Mouse (Mus musculus) heart, embryonic 10.5 days (tissue): ENCODE data around the gene Xpr1. TPM values are rescaled to one million over a fixed set of nuclear protein-coding genes. Genes with fewer than 3 reads are reported as not detected.
"Not testable (repeated sequence)": the region's sequence is repeated elsewhere in the genome, so short reads cannot be mapped to it uniquely, and the experiment has no call there.

Experiments
- DNase-seq: peaks from one replicate; pipeline ENCODE4 v3.0.0-alpha.2; 2017; ENCODE audit warnings: low spot score
- H3K27ac ChIP-seq: fragments of 300-500 bp; sonication (generic); 2 replicates; pipeline ENCODE4 v1.5.1; 2016; ENCODE audit warnings: mild to moderate bottlenecking
- H3K27me3 ChIP-seq: fragments of 300-500 bp; sonication (generic); 2 replicates; pipeline ENCODE4 v1.6.1; 2016; ENCODE audit warnings: mild to moderate bottlenecking; ENCODE audit not compliant: poor library complexity, insufficient read depth, severe bottlenecking
- H3K36me3 ChIP-seq: fragments of 300-500 bp; sonication (generic); 2 replicates; pipeline ENCODE4 v1.6.1; 2016; ENCODE audit warnings: mild to moderate bottlenecking, moderate library complexity
- H3K4me1 ChIP-seq: fragments of 300-500 bp; sonication (generic); 2 replicates; pipeline ENCODE4 v1.6.1; 2016; ENCODE audit warnings: mild to moderate bottlenecking
- H3K4me3 ChIP-seq: fragments of 300-500 bp; sonication (generic); 2 replicates; pipeline ENCODE4 v1.5.1; 2016; ENCODE audit warnings: mild to moderate bottlenecking, moderate library complexity
- H3K9me3 ChIP-seq: fragments of 300-500 bp; sonication (generic); 2 replicates; pipeline ENCODE4 v1.6.1; 2016; ENCODE audit warnings: mild to moderate bottlenecking, moderate library complexity
- WGBS: fragments of 180-500 bp; shearing (Covaris S2); methylation state at CpG from one replicate; pipeline ENCODE4 v1.1.7; 2016; 5-methylcytosine and 5-hydroxymethylcytosine counted together
- polyA plus RNA-seq: library from polyadenylated mRNA; unstranded; fragments of >200 nt; fragmentation: Nextera tagmentation; extraction: Ambion mirVana; gene quantifications from 2 replicates; pipeline ENCODE4 v1.2.1, GENCODE M21; 2016

Gene Xpr1
- polyA plus RNA-seq, 1 experiment from 2014 or later = 9.6 TPM

DNA sequence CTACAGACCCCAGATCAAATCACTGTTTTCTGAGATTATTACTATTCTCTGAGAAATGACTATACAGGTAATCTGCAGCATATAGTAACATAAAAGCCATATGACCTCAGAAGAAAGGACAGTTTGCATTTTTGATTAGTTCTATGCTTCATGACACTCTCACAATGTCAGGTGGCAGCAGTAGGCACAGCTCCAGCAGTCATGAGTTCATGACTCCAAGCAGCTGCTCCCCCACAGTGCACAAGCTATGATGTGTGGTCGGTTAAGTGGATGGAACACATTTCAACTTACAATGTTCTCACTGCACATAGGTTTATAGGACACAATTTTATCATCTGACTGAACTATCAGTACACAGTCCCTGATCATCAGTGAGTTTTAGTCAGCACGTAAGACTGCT lies 120.0 kb downstream of the Xpr1 start:
- Histone ChIP-seq H3K27me3 (no peaks in the 10 kb centered on the region), H3K36me3 (0 out of 2 replicates have a peak, but pooled peaks cover 3% of the 10 kb centered on the region), H3K27ac (no peak overlapping the region), H3K4me3 (no peak overlapping the region), H3K4me1 (no peaks in the 10 kb centered on the region), H3K9me3 (no peaks in the 10 kb centered on the region)
- WGBS = 80% methylated on average over 2 of the region's 2 CpGs
- no peak for DNase-seq

DNA sequence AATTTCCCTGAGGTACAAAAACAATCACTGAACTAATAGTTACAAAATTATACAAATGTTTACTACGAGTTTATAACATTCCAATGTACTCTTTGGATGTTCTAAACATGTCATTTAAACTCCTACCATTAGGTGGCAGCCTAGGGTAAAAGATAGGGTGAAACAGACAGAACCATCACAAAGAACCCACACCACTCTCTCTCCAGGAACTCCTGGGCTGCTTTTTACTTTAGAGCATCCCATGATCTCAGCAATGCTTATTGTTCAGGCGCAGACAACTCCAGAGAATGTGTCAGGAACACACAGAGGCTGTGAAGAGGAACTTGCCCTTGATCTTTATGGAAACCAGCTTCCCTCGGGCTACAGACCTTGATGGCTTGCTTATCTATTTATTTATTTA lies 123.8 kb downstream of the Xpr1 start:
- Histone ChIP-seq H3K4me3 (no peak overlapping the region), H3K27ac (no peak overlapping the region), H3K9me3 (no peaks in the 10 kb centered on the region), H3K36me3 (peaks cover 21% of the 10 kb centered on the region), H3K4me1 (no peaks in the 10 kb centered on the region), H3K27me3 (no peaks in the 10 kb centered on the region)
- WGBS = 20% methylated on average over 3 of the region's 3 CpGs
- no peak for DNase-seq

DNA sequence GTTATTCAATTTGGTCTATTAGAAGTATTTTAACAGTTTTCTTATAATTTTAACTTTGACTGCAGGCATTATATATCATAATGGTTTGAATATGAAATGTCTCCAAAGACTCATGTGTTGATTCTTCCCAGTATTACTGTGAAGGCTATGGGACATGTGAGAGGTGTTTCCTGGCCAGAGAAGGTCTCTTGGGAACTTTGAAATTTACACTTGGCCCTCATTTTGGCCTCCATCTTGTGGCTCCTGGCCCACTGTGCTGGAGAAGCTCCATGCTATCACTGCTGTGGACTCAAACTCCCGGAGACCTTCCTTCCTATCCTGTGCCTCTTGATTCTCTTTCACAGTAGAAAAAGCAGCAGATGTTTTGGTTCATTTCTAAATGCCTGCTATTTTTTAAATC lies 127.8 kb downstream of the Xpr1 start:
- Histone ChIP-seq H3K9me3 (no peaks in the 10 kb centered on the region), H3K4me3 (no peak overlapping the region), H3K4me1 (no peaks in the 10 kb centered on the region), H3K27me3 (no peaks in the 10 kb centered on the region), H3K36me3 (peaks cover 33% of the 10 kb centered on the region), H3K27ac (no peak overlapping the region)
- WGBS = 94% methylated on average over 1 of the region's 1 CpGs
- no peak for DNase-seq

DNA sequence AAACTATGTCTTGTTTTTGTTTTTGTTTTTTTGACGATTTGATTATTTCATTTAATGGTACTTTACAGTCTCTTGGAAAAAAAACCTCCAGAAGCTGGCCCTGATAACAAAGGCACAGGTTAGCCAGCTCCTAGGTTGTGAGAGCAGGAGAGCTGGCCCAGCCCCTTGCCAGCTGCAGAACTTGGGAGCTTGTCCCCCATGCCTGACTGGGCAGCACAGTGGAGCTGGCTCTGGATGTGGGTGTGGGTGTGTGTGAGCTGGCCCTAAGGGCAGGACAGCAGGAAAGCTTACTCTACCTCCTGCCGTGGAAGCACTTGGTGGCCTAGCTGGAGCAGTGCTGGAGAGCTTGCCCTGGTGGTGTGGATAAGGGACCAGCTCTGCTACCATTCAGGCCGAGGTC lies 129.2 kb downstream of the Xpr1 start:
- Histone ChIP-seq H3K4me1 (no peaks in the 10 kb centered on the region), H3K36me3 (peaks cover 35% of the 10 kb centered on the region), H3K9me3 (no peaks in the 10 kb centered on the region), H3K27ac (no peak overlapping the region), H3K27me3 (no peaks in the 10 kb centered on the region), H3K4me3 (no peak overlapping the region)
- 75% methylated on average over 3 of the region's 3 CpGs for WGBS
- no peak for DNase-seq

DNA sequence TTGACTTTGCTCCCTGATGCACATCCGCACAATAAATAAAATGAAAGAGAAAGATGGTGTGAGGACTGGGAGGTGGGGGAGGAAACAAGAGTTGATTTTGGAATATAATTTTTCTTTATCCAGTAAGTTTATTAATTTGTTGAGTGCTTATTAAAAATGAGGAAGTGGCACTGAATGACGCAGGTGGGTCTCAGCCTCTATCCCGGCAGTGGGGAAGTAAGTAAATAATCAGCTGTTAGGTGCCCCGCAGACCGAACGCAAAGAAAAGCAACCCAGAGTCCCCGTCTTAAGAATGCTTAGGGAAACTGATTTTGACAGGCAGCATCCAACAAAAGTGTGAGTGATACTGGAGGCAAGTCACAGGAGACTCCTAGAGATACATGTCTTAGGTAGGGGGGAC lies 133.4 kb downstream of the Xpr1 start:
- WGBS = 91% methylated on average over 7 of the region's 7 CpGs
- DNase-seq = no peak
- H3K27me3 ChIP-seq = no peaks in the 10 kb centered on the region
- no peaks in the 10 kb centered on the region for H3K9me3 ChIP-seq
- no peak overlapping the region for H3K27ac ChIP-seq
- peaks cover 10% of the 10 kb centered on the region for H3K4me1 ChIP-seq
- H3K4me3 ChIP-seq = no peak overlapping the region
- peaks cover 26% of the 10 kb centered on the region for H3K36me3 ChIP-seq

DNA sequence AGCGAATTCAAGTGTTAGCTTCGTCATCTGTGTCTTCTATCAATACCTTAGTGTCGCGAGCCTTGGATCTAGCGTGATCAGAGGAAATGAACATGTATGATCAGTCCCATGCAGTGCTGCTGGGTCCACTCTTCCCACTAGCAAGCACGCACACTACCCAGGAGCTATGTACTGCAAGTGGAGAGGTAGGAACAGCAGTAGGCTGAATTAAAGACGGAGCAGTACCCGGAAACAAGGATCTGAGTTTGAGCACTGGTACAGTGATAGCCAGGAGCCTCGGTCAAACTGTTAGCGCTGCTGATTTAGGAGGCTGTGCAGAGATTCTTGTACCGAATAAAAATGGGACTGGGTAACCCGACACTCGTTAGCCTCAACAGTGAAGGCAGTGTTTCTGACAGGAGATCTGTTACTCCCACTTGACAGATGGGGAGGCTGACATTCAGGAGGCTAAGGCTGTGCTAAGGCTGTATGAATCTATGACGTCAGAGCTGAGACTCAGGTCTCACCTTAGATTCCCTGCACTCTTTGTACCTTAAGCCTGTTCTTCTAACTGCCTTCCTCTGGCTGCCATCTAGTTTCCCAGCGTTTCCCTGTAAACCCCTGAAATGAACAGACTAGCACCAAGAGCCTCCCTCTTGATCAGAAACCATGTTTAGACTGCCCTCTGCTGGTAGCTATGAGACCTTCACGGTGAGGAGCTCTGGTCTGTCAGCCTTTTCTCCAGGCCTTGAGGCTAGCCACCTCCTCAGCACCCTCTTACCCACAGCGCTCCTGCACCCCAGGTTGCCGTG lies 136.0 kb downstream of the Xpr1 start:
- Histone ChIP-seq H3K4me1 (peaks cover 19% of the 10 kb centered on the region), H3K4me3 (no peak overlapping the region), H3K36me3 (peaks cover 7% of the 10 kb centered on the region; the same call in 1 of the 2 replicates), H3K27ac (peak overlapping the region; percentile 24; the same call in 1 of the 2 replicates), H3K9me3 (no peaks in the 10 kb centered on the region), H3K27me3 (no peaks in the 10 kb centered on the region)
- WGBS = 57% methylated on average over 18 of the region's 18 CpGs
- DNase-seq = peak; percentile 89

DNA sequence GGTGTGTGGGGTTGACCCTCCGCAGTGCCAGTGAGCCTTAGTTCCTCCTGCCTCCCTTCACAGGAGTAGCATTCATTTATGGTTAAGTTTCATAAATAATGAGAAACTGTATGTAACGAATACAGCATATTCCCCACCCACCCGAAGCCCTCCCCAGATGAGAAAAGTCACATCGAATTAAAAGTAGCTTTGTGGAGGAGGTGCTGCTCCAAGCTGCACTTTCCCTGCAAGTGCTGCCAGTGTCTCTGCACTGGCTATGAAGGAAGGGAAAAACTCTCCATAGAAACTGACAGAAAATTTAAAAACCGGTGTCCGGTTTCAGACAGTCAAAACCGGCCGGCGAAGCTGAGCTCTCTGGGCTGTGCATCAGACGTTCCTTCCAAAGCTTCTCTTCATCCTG lies 136.9 kb downstream of the Xpr1 start:
- WGBS = 71% methylated on average over 10 of the region's 10 CpGs
- no peak for DNase-seq
- Histone ChIP-seq H3K36me3 (peaks cover 7% of the 10 kb centered on the region; the same call in 1 of the 2 replicates), H3K4me1 (peaks cover 20% of the 10 kb centered on the region), H3K9me3 (no peaks in the 10 kb centered on the region), H3K27ac (no peak overlapping the region), H3K27me3 (no peaks in the 10 kb centered on the region), H3K4me3 (no peak overlapping the region)

DNA sequence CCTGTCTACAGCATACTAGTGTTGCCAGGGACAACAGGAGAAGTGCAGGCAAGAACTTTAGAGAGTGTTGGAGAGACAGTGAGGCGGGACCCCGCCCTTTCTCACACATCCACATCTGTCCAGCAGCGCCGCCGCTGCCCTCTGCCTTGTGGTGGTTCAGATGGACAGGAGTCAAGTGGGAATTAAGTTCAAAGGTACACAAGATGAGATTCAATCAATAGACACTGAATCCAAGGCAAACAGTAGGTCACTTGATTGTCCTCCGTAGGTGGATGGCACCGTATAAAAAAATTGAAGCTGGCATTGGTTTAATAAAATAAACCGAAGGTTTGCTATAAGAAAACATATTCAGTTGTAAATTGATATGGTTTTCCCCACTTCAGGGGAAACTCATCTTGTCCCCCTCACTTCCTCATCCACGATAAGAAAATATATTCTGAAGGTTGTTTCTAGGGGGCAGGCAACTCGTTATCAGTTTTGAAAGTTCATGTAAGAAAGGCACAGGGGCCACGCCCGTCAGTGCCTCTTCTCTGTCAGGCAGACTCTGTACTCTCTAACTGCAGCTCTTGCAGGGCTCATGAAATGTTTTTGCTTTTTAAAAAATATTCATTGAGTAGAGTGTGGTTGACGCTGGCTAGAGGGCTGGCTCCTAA lies 140.7 kb downstream of the Xpr1 start:
- Histone ChIP-seq H3K4me1 (peaks cover 22% of the 10 kb centered on the region), H3K27me3 (no peaks in the 10 kb centered on the region), H3K27ac (no peak overlapping the region), H3K9me3 (no peaks in the 10 kb centered on the region), H3K4me3 (no peak overlapping the region), H3K36me3 (no peaks in the 10 kb centered on the region)
- whole genome bisulfite sequencing = 69% methylated on average over 13 of the region's 13 CpGs
- DNase-seq = no peak

DNA sequence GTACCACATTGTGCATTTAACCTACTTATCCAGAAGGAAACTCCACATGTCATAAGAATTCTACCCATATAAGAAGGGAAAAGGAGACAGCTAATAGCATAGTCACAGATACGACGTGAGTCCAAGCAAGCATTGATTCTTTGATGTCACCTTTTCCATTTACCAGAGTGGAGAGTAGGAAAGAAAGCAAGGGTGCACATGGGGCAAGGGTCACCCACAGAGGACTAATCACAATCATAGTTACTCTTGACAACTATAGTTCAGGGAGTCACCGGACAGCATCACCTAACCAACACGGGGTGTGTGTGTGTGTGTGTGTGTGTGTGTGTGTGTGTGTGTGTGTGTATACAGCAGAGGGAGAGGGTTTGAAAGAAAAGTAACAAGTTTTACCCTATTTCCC lies 141.4 kb downstream of the Xpr1 start:
- 88% methylated on average over 4 of the region's 4 CpGs for WGBS
- Histone ChIP-seq H3K27me3 (no peaks in the 10 kb centered on the region), H3K36me3 (no peaks in the 10 kb centered on the region), H3K9me3 (no peaks in the 10 kb centered on the region), H3K4me3 (no peak overlapping the region), H3K4me1 (peaks cover 15% of the 10 kb centered on the region), H3K27ac (no peak overlapping the region)
- no peak for DNase-seq

DNA sequence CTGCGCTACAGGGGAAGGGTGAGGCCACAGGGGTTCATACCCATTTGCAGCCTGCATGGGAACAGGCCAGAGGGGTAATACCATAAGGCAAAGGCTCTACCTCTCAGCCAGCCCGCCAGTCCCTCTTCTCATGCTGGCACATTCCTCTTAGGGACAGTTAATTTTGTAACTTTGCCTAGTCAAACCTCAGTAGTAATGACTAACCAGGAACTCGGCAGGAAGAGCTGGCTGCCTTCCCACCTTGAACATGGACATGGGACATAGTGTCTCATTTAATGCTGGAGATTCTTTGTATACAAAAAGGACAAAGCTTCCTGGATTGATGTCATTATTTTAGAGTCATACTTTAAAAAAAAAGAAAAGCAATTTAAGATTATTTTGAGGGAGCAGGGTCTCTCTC lies 142.2 kb downstream of the Xpr1 start:
- Histone ChIP-seq H3K36me3 (no peaks in the 10 kb centered on the region), H3K4me3 (no peak overlapping the region), H3K27me3 (no peaks in the 10 kb centered on the region), H3K4me1 (peaks cover 15% of the 10 kb centered on the region), H3K27ac (no peak overlapping the region), H3K9me3 (no peaks in the 10 kb centered on the region)
- no peak for DNase-seq
- 81% methylated on average over 3 of the region's 3 CpGs for WGBS

DNA sequence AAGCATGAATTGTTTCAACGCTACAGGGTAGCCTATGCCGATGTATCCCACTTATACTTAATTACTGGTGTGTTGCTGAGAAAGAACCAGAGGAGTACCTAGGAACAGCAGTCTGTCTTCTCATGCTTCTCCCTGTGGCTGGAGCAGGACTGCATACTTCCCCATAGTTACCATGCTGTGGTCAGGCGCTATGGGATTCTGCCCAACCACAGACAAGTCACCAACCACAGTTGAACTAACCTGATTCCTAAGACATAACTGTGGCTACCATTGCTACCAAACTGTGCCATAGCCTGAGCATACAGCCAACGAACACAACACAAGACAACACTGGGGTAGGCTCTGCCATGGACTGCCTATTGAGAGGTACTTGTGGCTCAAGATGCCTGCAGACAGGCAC lies 144.3 kb downstream of the Xpr1 start:
- Histone ChIP-seq H3K36me3 (no peaks in the 10 kb centered on the region), H3K27me3 (no peaks in the 10 kb centered on the region), H3K27ac (no peak overlapping the region), H3K9me3 (no peaks in the 10 kb centered on the region), H3K4me1 (peaks cover 14% of the 10 kb centered on the region), H3K4me3 (no peak overlapping the region)
- WGBS = 91% methylated on average over 4 of the region's 4 CpGs
- no peak for DNase-seq

DNA sequence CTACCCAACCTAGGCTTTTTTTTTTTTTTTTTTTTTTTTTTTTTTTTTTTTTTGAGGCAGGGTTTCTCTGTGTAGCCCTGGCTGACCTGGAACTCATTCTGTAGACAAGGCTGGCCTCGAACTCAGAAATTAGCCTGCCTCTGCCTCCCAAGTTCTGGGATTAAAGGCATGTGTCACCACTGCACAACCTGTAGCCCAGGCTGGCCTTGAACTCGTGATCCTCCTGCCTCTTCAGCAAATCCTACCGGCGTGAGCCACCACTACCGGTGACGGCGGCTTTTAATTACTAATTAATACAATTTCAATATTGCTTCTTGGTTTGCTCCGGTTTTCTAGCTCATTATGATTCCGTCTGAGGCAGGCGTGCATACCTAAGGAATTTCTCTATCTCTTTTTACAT lies 154.7 kb downstream of the Xpr1 start:
- DNase-seq, H3K9me3 ChIP-seq, H3K4me3 ChIP-seq, H3K4me1 ChIP-seq, H3K36me3 ChIP-seq, H3K27ac ChIP-seq, H3K27me3 ChIP-seq: not testable (repeated sequence)
- WGBS = 89% methylated on average over 10 of the region's 10 CpGs

DNA sequence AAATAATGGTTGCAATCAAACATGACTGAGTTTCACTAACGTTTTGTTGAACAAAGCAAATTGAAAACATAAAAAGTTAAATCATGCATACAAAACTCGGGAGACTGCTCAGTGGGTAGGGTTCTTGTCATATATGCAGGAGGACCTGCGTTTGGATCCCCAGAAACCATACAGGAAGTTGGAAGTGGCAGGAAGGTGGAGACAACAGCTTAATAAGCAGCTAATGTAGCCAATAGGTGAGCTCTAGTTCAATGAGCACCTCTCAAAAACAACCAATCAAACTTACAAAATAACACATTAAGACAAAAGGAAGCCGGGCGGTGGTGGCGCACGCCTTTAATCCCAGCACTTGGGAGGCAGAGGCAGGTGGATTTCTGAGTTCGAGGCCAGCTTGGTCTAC lies 162.9 kb downstream of the Xpr1 start:
- Histone ChIP-seq H3K4me3 (no peak overlapping the region), H3K4me1 (peaks cover 7% of the 10 kb centered on the region), H3K27ac (no peak overlapping the region), H3K36me3 (no peaks in the 10 kb centered on the region), H3K9me3 (no peaks in the 10 kb centered on the region), H3K27me3 (no peaks in the 10 kb centered on the region)
- no peak for DNase-seq
- WGBS = 88% methylated on average over 8 of the region's 8 CpGs
